Mouse (Mus musculus): ENCODE measurements around the gene Lamb3. TPM values are rescaled to one million over a fixed set of nuclear protein-coding genes. Genes with fewer than 3 reads are reported as not detected.

Gene Lamb3
- total and polyA plus RNA-seq, 3 experiments = 10.1 to 14.6 (median 12.3) TPM

- dilution Hi-C loops (cut with MboI; ENCODE audit: extremely low pct_ligation_motif_present, extremely low pct_unique_long_range_greater_than_20kb, low sequenced_read_pairs) = no loop called here
- TF ChIP-seq HCFC1 (IDR thresholded peaks at IDR 0.05; ENCODE audit: low read depth, low read length) (no peak), MAZ (IDR thresholded peaks at IDR 0.05; ENCODE audit: low read depth, low read length) (no peak)
Observed at GRCm38 (mm10) chr1:193333776-193334175, 126.3 kb downstream of the Lamb3 start.

GRCm38 (mm10) chr1:193334546-193334945 lies 127.0 kb downstream of the Lamb3 start:
- H3K4me3 ChIP-seq (replicated peaks in 1 of 3; ENCODE audit: low read depth in 2 of 3, low read length in 2 of 3, poor library complexity in 1 of 3) = no peak overlapping the region
- H3K9ac ChIP-seq (ENCODE audit: insufficient read depth, low read depth) = no peak overlapping the region
- peaks cover 0 to 3% of the 10 kb centered on the region in 2 experiments for H3K36me3 ChIP-seq (replicated peaks in 1 of 2; ENCODE audit: control insufficient read depth in 1 of 2, insufficient read depth in 1 of 2, low read length in 1 of 2)
- H3K4me2 ChIP-seq (ENCODE audit: insufficient read depth, low read depth, poor library complexity, severe bottlenecking) = no peak overlapping the region
- dilution Hi-C loops (cut with MboI; ENCODE audit: extremely low pct_ligation_motif_present, extremely low pct_unique_long_range_greater_than_20kb, low sequenced_read_pairs) = no loop called here
- H3K27ac ChIP-seq (ENCODE audit: insufficient read depth, low read depth) = no peak overlapping the region
- no peak for DNase-seq (ENCODE audit: extremely low read depth)
- in situ Hi-C loops (cut with MboI; ENCODE audit: low pct_ligation_motif_present, low pct_unique_long_range_greater_than_20kb, low sequenced_read_pairs) = no loop called here
- no peaks in the 10 kb centered on the region for H3K9me3 ChIP-seq (replicated peaks; ENCODE audit: low read length)
- no peaks in the 10 kb centered on the region for H3K27me3 ChIP-seq (replicated peaks)
- H3K79me2 ChIP-seq (replicated peaks; ENCODE audit: control insufficient read depth, extremely low read depth, insufficient read depth, poor library complexity, severe bottlenecking) = no peaks in the 10 kb centered on the region
- H3K4me1 ChIP-seq (ENCODE audit: control insufficient read depth in 1 of 2, insufficient read depth in 2 of 2) = peaks cover 0 to 28% of the 10 kb centered on the region in 2 experiments; a peak in 2 of 4 replicates
- TF ChIP-seq CHD1 (IDR thresholded peaks at IDR 0.05; ENCODE audit: low read depth, low read length) = no peak
- TF ChIP-seq CHD2 (IDR thresholded peaks at IDR 0.05; ENCODE audit: low read length) = no peak
- no peak for TF ChIP-seq MEF2A (IDR thresholded peaks at IDR 0.05; ENCODE audit: borderline replicate concordance, low read depth, low read length)
- TF ChIP-seq CTCF (conservative IDR thresholded peaks at IDR 0.05 in 1 of 2, IDR thresholded peaks at IDR 0.05 in 1 of 2; ENCODE audit: low read depth in 2 of 2, low read length in 2 of 2) = no peak
- no peak for TF ChIP-seq MAZ (IDR thresholded peaks at IDR 0.05; ENCODE audit: low read depth, low read length)
- TF ChIP-seq NELFE (IDR thresholded peaks at IDR 0.05; ENCODE audit: low read depth, low read length) = no peak
- TF ChIP-seq TBP (conservative IDR thresholded peaks at IDR 0.05; ENCODE audit: low read depth, low read length) = no peak
- no peak for TF ChIP-seq MYC (IDR thresholded peaks at IDR 0.05; ENCODE audit: low read depth, low read length)
- TF ChIP-seq TCF12 (IDR thresholded peaks at IDR 0.05; ENCODE audit: low read depth, low read length) = no peak
- TF ChIP-seq MAX (IDR thresholded peaks at IDR 0.05; ENCODE audit: low read length) = no peak

More at GRCm38 (mm10) chr1:193333776-193334175, 126.3 kb downstream of the Lamb3 start:
- no peak overlapping the region for H3K9ac ChIP-seq (ENCODE audit: insufficient read depth, low read depth)
- no peak overlapping the region for H3K4me3 ChIP-seq (replicated peaks in 1 of 3; ENCODE audit: low read depth in 2 of 3, low read length in 2 of 3, poor library complexity in 1 of 3)
- in situ Hi-C loops (cut with MboI; ENCODE audit: low pct_ligation_motif_present, low pct_unique_long_range_greater_than_20kb, low sequenced_read_pairs) = no loop called here
- peaks cover 0 to 28% of the 10 kb centered on the region in 2 experiments; a peak in 2 of 4 replicates for H3K4me1 ChIP-seq (ENCODE audit: control insufficient read depth in 1 of 2, insufficient read depth in 2 of 2)
- H3K36me3 ChIP-seq (replicated peaks in 1 of 2; ENCODE audit: control insufficient read depth in 1 of 2, insufficient read depth in 1 of 2, low read length in 1 of 2) = peaks cover 0 to 3% of the 10 kb centered on the region in 2 experiments
- H3K27me3 ChIP-seq (replicated peaks) = no peaks in the 10 kb centered on the region
- no peaks in the 10 kb centered on the region for H3K79me2 ChIP-seq (replicated peaks; ENCODE audit: control insufficient read depth, extremely low read depth, insufficient read depth, poor library complexity, severe bottlenecking)
- H3K27ac ChIP-seq (ENCODE audit: insufficient read depth, low read depth) = no peak overlapping the region
- no peaks in the 10 kb centered on the region for H3K9me3 ChIP-seq (replicated peaks; ENCODE audit: low read length)
- no peak overlapping the region for H3K4me2 ChIP-seq (ENCODE audit: insufficient read depth, low read depth, poor library complexity, severe bottlenecking)
- no peak for DNase-seq (ENCODE audit: extremely low read depth)

GRCm38 (mm10) chr1:193336122-193337017 lies 128.9 kb downstream of the Lamb3 start:
- H3K27ac ChIP-seq (ENCODE audit: insufficient read depth, low read depth) = no peak overlapping the region
- TF ChIP-seq E2F4 (IDR thresholded peaks at IDR 0.05; ENCODE audit: insufficient replicate concordance, low read depth, low read length) = no peak
- no peak for TF ChIP-seq SMC3 (IDR thresholded peaks at IDR 0.05; ENCODE audit: low read depth, low read length)
- no peak for TF ChIP-seq MAZ (IDR thresholded peaks at IDR 0.05; ENCODE audit: low read depth, low read length)
- no peak for TF ChIP-seq NELFE (IDR thresholded peaks at IDR 0.05; ENCODE audit: low read depth, low read length)
- no peak for TF ChIP-seq ETS1 (conservative IDR thresholded peaks at IDR 0.05; ENCODE audit: low read depth, low read length)
- TF ChIP-seq CTCF (conservative IDR thresholded peaks at IDR 0.05 in 1 of 2, IDR thresholded peaks at IDR 0.05 in 1 of 2; ENCODE audit: low read depth in 2 of 2, low read length in 2 of 2) = no peak
- no peak for TF ChIP-seq GABPA (IDR thresholded peaks at IDR 0.05; ENCODE audit: insufficient replicate concordance, low read depth, low read length)
- TF ChIP-seq HCFC1 (IDR thresholded peaks at IDR 0.05; ENCODE audit: low read depth, low read length) = no peak
- no peak for TF ChIP-seq ZKSCAN1 (IDR thresholded peaks at IDR 0.05; ENCODE audit: borderline replicate concordance, low read depth, low read length)
- TF ChIP-seq MAX (IDR thresholded peaks at IDR 0.05; ENCODE audit: low read length) = no peak
- peak; percentile 27 for DNase-seq (ENCODE audit: extremely low read depth)
- H3K4me1 ChIP-seq (ENCODE audit: control insufficient read depth in 1 of 2, insufficient read depth in 2 of 2) = peaks cover 0 to 28% of the 10 kb centered on the region in 2 experiments; a peak in 2 of 4 replicates
- no peak overlapping the region for H3K4me3 ChIP-seq (replicated peaks in 1 of 3; ENCODE audit: low read depth in 2 of 3, low read length in 2 of 3, poor library complexity in 1 of 3)
- no peak overlapping the region for H3K4me2 ChIP-seq (ENCODE audit: insufficient read depth, low read depth, poor library complexity, severe bottlenecking)
- no peaks in the 10 kb centered on the region for H3K36me3 ChIP-seq (replicated peaks in 1 of 2; ENCODE audit: control insufficient read depth in 1 of 2, insufficient read depth in 1 of 2, low read length in 1 of 2)
- dilution Hi-C loops (cut with MboI; ENCODE audit: extremely low pct_ligation_motif_present, extremely low pct_unique_long_range_greater_than_20kb, low sequenced_read_pairs) (no loop called here), in situ Hi-C loops (cut with MboI; ENCODE audit: low pct_ligation_motif_present, low pct_unique_long_range_greater_than_20kb, low sequenced_read_pairs) (no loop called here)
- H3K9me3 ChIP-seq (replicated peaks; ENCODE audit: low read length) = no peaks in the 10 kb centered on the region
- H3K9ac ChIP-seq (ENCODE audit: insufficient read depth, low read depth) = no peak overlapping the region
- no peaks in the 10 kb centered on the region for H3K79me2 ChIP-seq (replicated peaks; ENCODE audit: control insufficient read depth, extremely low read depth, insufficient read depth, poor library complexity, severe bottlenecking)
- H3K27me3 ChIP-seq (replicated peaks) = no peaks in the 10 kb centered on the region

Measured in CH12.LX (cell line).